Mouse (Mus musculus): Measurements from ENCODE around the gene Ccdc85b. TPM values are rescaled to one million over a fixed set of nuclear protein-coding genes. Genes with fewer than 3 reads are reported as not detected.
"Not testable (repeated sequence)": the region's sequence is repeated elsewhere in the genome, so short reads cannot be mapped to it uniquely, and the experiment has no call there.

Ccdc85b gene
- polyA plus RNA-seq, 1 experiment from 2014 or later: 1.6 TPM

- H3K4me1 ChIP-seq (ENCODE audit: insufficient read depth): peaks cover 19% of the 10 kb centered on the region
- H3K9ac ChIP-seq (replicated peaks); H3K27me3 ChIP-seq (ENCODE audit: insufficient read depth, low read length); H3K4me3 ChIP-seq (ENCODE audit: low read depth, low read length); H3K9me3 ChIP-seq (ENCODE audit: low read length); ATAC-seq; H3K27ac ChIP-seq (ENCODE audit: low read depth); H3K4me2 ChIP-seq (ENCODE audit: low read depth, low read length); DNase-seq: not testable (repeated sequence)
- WGBS (ENCODE audit: insufficient replicate concordance): 74% methylated on average over 9 of the region's 9 CpGs
- peaks cover 44% of the 10 kb centered on the region for H3K36me3 ChIP-seq (replicated peaks; ENCODE audit: insufficient read depth, low read length)
- TF ChIP-seq CTCF (IDR thresholded peaks at IDR 0.05; ENCODE audit: low read depth): 0 out of 2 replicates have a peak, but pooled peaks have one; percentile 15
Observed at GRCm38 (mm10) chr19:5493301-5493721, 35.6 kb upstream of the Ccdc85b start.

- H3K4me3 ChIP-seq (ENCODE audit: low read depth, low read length): no peak overlapping the region
- H3K27me3 ChIP-seq (ENCODE audit: insufficient read depth, low read length): no peaks in the 10 kb centered on the region
- TF ChIP-seq CTCF (IDR thresholded peaks at IDR 0.05; ENCODE audit: low read depth) (no peak), EP300 (IDR thresholded peaks at IDR 0.05; ENCODE audit: low read depth) (no peak)
- H3K36me3 ChIP-seq (replicated peaks; ENCODE audit: insufficient read depth, low read length): peaks cover 44% of the 10 kb centered on the region
- H3K4me2 ChIP-seq (ENCODE audit: low read depth, low read length): no peak overlapping the region
- H3K27ac ChIP-seq (ENCODE audit: low read depth): no peak overlapping the region
- H3K4me1 ChIP-seq (ENCODE audit: insufficient read depth): peaks cover 20% of the 10 kb centered on the region
- DNase-seq: no peak
- no peak for ATAC-seq
- 0 out of 2 replicates have a peak overlapping the region, but pooled peaks have one; percentile 8 for H3K9ac ChIP-seq (replicated peaks)
- no peaks in the 10 kb centered on the region for H3K9me3 ChIP-seq (ENCODE audit: low read length)
- WGBS (ENCODE audit: insufficient replicate concordance): 83% methylated on average over 4 of the region's 4 CpGs
Observed at GRCm38 (mm10) chr19:5492641-5493040, 34.9 kb upstream of the Ccdc85b start.

- WGBS (ENCODE audit: insufficient replicate concordance): under 1% methylated on average over 55 of the region's 59 CpGs
- Histone ChIP-seq H3K4me2 (ENCODE audit: low read depth, low read length) (peak overlapping the region; percentile 79), H3K4me1 (ENCODE audit: insufficient read depth) (peaks cover 31% of the 10 kb centered on the region)
Observed at GRCm38 (mm10) chr19:5490898-5491708, 33.4 kb upstream of the Ccdc85b start.

GRCm38 (mm10) chr19:5490313-5490897 lies 32.7 kb upstream of the Ccdc85b start, which contains the start of gene Cfl1:
Gene Cfl1, plus strand, starts transcription at chr19:5490455.
- Histone ChIP-seq H3K4me2 (ENCODE audit: low read depth, low read length) (peak within 1 kb of the TSS; percentile 79), H3K9ac (replicated peaks) (peak within 1 kb of the TSS; percentile 99), H3K9me3 (ENCODE audit: low read length) (no peaks in the 10 kb centered on the region), H3K27me3 (ENCODE audit: insufficient read depth, low read length) (no peaks in the 10 kb centered on the region), H3K4me1 (ENCODE audit: insufficient read depth) (peaks cover 31% of the 10 kb centered on the region), H3K36me3 (replicated peaks; ENCODE audit: insufficient read depth, low read length) (peaks cover 33% of the 10 kb centered on the region), H3K4me3 (ENCODE audit: low read depth, low read length) (peak within 1 kb of the TSS; percentile 99), H3K27ac (ENCODE audit: low read depth) (peak within 1 kb of the TSS; percentile 99)
- TF ChIP-seq EP300 (IDR thresholded peaks at IDR 0.05; ENCODE audit: low read depth) (no peak; the same call in 1 of the 2 replicates), CTCF (IDR thresholded peaks at IDR 0.05; ENCODE audit: low read depth) (peak; percentile 34)
- ATAC-seq: peak; percentile 60
- 1% methylated on average over 60 of the region's 62 CpGs for whole genome bisulfite sequencing (ENCODE audit: insufficient replicate concordance)
- DNase-seq: peak; percentile 95

More at GRCm38 (mm10) chr19:5490898-5491708, 33.4 kb upstream of the Ccdc85b start:
- Histone ChIP-seq H3K27me3 (ENCODE audit: insufficient read depth, low read length) (no peaks in the 10 kb centered on the region), H3K9me3 (ENCODE audit: low read length) (no peaks in the 10 kb centered on the region), H3K27ac (ENCODE audit: low read depth) (peak overlapping the region; percentile 99), H3K4me3 (ENCODE audit: low read depth, low read length) (peak overlapping the region; percentile 99), H3K36me3 (replicated peaks; ENCODE audit: insufficient read depth, low read length) (peaks cover 31% of the 10 kb centered on the region), H3K9ac (replicated peaks) (peak overlapping the region; percentile 99)
- TF ChIP-seq CTCF (IDR thresholded peaks at IDR 0.05; ENCODE audit: low read depth) (0 out of 2 replicates have a peak, but pooled peaks have one; percentile 3), EP300 (IDR thresholded peaks at IDR 0.05; ENCODE audit: low read depth) (no peak; the same call in 1 of the 2 replicates)
- DNase-seq (peak; percentile 87), ATAC-seq (peak; percentile 38)

GRCm38 (mm10) chr19:5489721-5490120 lies 32.0 kb upstream of the Ccdc85b start:
- WGBS (ENCODE audit: insufficient replicate concordance): 30% methylated on average over 10 of the region's 10 CpGs
- Histone ChIP-seq H3K4me2 (ENCODE audit: low read depth, low read length) (peak overlapping the region; percentile 79), H3K36me3 (replicated peaks; ENCODE audit: insufficient read depth, low read length) (peaks cover 31% of the 10 kb centered on the region), H3K4me1 (ENCODE audit: insufficient read depth) (peaks cover 31% of the 10 kb centered on the region), H3K27ac (ENCODE audit: low read depth) (peak overlapping the region; percentile 99), H3K4me3 (ENCODE audit: low read depth, low read length) (peak overlapping the region; percentile 99)
- not testable (repeated sequence) for ATAC-seq; H3K27me3 ChIP-seq (ENCODE audit: insufficient read depth, low read length); DNase-seq; H3K9me3 ChIP-seq (ENCODE audit: low read length); H3K9ac ChIP-seq (replicated peaks)

GRCm38 (mm10) chr19:5488878-5489571 lies 31.3 kb upstream of the Ccdc85b start:
- DNase-seq (peak; percentile 95), ATAC-seq (peak; percentile 65)
- H3K27me3 ChIP-seq (ENCODE audit: insufficient read depth, low read length): no peaks in the 10 kb centered on the region
- peak overlapping the region; percentile 99 for H3K27ac ChIP-seq (ENCODE audit: low read depth)
- peak overlapping the region; percentile 48 for H3K4me3 ChIP-seq (ENCODE audit: low read depth, low read length)
- peaks cover 26% of the 10 kb centered on the region for H3K36me3 ChIP-seq (replicated peaks; ENCODE audit: insufficient read depth, low read length)
- H3K4me1 ChIP-seq (ENCODE audit: insufficient read depth): peaks cover 31% of the 10 kb centered on the region
- TF ChIP-seq EP300 (IDR thresholded peaks at IDR 0.05; ENCODE audit: low read depth) (peak; percentile 17; the same call in 1 of the 2 replicates), CTCF (IDR thresholded peaks at IDR 0.05; ENCODE audit: low read depth) (peak; percentile 48)
- under 1% methylated on average over 26 of the region's 26 CpGs for WGBS (ENCODE audit: insufficient replicate concordance)
- no peaks in the 10 kb centered on the region for H3K9me3 ChIP-seq (ENCODE audit: low read length)
- peak overlapping the region; percentile 79 for H3K4me2 ChIP-seq (ENCODE audit: low read depth, low read length)
- H3K9ac ChIP-seq (replicated peaks): peak overlapping the region; percentile 56
